Mouse (Mus musculus): ENCODE measurements at regions not wholly inside any gene's neighbourhood (a gene's known extent, or its start where the extent isn't known, plus 50 kb on each side); places are given as distances from the start of the nearest gene placed in this dataset.
A peak's percentile ranks its signal among the peaks of the same experiment; 100 is the strongest.
"Not testable (repeated sequence)": the region's sequence is repeated elsewhere in the genome, so short reads cannot be mapped to it uniquely, and the experiment has no call there.

DNA sequence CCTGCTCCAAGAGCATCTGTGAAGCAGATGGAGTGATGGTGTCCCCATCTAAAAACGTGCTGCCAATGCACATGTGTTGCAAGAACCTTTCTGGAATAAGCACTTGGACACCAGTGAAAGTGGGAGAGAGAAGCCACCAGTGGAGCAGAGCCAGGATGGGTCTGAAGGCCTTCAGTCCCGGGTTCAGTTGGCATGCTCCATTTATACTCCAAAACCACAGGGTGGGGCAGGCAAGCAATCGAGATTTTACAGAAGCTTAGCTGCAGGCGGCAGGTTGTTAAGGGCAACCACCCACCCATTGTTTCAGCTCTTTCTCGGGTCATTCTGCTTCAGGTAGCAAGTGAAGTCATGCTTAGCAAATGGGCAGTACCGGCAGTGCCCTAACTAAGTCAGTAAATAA is 51.8 kb upstream of the Sv2b start:
- peak; percentile 40 for DNase-seq

DNA sequence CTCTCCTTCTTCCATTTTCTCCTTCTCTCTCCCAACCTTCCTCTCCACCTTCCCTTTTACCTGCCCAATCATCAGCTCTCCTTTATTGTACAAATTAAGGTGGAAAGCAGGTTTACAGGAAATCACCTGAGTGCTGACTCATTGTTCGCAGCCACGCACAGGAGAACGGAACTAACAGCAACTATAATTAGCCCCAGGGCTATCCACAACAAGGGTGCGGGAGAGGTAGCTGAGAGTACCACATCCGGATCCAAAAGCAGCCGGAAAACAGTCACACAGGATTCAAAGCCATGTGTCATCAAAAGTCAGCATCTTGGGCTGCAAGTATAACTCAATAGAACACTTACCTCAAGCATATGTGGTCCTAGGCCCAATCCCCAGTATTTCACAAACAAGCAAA is 53.5 kb upstream of the Sv2b start:
- no peak for DNase-seq

- no peak for DNase-seq
These were observed 56.4 kb upstream of the Sv2b start for GRCm38 (mm10) chr7:75365480-75365879.

DNA sequence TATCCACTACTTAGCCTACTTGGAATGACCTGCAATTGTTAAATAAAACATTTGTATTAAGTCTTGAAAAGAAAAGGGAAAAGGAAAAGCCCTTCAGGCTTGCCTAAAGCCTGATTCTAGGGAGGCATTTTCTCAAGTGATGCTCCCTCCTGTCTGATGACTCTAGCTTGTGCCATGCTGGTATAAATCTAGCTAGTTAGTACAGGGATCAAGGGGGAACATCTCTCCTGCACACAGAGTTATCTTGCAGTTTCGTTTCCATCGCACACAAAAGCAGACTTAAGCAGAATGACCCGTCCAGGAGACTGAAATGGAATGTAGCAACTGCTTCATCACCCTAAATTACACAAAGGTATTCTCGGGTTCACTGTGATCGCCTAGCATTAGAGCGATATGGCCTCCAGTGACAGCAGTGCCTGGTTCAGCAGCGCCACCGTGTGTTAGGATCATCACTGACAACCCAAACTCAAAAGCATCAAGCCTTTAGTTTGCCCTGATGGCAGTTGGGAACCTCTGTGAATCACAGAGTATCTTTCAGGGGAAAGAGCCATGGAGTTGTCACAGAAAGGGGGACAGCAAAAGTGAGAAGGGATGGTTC is 57.3 kb upstream of the Sv2b start:
- DNase-seq, result peak; percentile 86

GRCm38 (mm10) chr7:75368315-75368714 is 59.3 kb upstream of the Sv2b start:
- no peak for DNase-seq

DNA sequence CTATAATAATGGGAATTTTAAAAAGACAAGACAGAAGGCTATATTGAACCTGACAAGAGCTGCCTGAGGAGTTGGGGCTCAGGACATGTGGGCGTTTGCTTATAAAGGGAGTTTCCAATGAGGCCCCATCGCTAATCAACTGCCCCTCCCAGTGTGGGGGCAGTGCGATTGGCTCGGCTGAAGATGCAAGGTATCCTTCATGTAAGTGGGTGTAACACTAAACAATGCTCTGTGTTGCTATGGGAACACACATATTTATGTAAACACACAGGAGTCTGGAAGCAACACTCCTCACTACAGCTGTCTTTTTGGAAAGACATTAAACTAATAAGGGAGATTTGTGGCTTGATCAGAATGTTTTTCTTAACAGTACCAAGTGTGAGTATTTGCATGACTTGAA is 60.3 kb upstream of the Sv2b start:
- DNase-seq, result no peak

DNA sequence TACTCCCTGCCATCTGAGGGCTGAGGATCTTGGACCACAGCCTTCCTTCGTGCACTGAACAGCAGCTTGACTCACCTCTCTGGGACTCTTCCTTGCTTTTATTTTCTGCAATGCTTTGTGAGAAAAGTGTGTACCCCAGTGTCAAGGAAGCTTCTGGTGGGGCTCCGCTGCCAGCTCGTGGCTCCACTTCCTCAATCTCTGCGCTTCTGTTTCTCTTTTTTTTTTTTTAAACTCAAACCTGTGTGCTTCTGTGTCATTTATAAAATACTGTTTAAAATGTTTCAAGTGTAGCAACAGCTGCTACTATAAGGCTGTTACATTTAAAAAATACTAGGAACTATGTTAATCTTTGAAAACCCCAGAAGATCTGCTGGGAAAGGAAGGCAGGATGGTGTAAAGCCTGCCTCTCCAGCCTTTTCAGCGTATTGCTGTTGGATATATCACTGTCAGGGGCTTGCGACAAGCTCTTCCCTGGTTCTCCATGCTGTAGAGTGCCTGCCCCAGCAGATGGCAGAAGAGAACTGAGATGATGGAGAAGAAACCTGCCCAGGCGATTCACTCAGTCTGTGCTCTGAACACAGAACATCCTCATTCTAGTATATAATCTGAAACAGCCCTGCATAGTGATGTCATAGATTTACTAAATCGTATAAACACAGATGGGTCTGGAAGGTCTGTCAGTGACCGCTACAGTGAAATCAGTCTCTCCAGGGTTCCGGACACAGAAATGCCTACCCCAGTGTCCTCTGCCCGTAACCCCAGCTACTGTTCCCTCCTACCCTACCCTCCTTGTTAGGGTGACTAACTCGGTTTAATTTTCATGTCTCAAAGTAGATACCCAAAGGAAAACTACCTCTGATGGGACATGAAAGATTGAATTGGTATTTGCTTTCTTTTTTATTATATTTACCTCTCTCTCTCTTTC is 61.8 kb upstream of the Sv2b start:
- DNase-seq, result peak; percentile 74

DNA sequence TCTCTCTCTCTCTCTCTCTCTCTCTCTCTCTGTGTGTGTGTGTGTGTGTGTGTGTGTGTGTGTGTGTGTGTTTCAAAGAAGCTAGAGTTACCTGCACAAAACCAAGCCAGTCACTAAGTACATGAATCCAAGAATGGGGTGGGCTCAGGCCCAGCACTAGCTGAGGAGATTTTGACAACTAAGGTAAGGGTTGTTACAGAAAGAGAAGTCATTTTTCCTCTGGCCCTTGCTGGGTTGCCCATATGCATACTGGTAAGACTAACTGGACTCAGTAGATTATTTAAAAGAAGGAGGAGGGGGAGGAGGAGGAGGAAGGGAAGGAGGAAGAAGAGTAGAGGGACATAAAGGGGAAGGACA is 62.4 kb upstream of the Sv2b start:
- no peak for DNase-seq

- DNase-seq, result no peak
These were observed 62.9 kb upstream of the Sv2b start for GRCm38 (mm10) chr7:75371991-75372390.

DNA sequence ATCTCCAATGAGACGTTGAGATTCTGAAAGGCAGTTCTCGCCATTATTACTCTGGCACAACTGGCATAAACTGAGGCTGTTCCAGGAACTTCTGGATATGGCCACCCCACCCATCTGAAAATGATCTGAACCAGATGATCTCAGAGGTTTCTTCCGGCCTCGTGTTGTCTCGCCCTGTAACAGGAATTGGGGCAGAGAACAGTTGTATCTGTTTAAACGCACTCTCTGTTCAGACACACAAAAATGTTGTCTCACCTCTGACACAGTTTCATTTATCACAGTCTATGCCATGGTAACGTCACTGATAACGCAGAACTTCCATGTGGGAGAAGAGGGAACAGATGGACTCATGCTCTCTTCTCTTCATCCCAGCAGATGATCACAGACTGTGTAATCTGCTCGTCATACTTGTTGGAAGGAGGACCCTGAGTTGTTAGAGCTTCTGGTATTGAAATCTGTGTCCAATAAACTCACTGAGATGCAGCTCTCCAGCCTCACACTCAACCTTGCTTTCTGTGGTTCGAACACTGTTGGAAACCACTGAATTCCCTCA is 63.9 kb upstream of the Sv2b start:
- no peak for DNase-seq

GRCm38 (mm10) chr7:75374506-75374905 is 65.4 kb upstream of the Sv2b start:
- DNase-seq, result no peak

- DNase-seq, result no peak
These were observed 70.5 kb upstream of the Sv2b start for GRCm38 (mm10) chr7:75379595-75379994.

GRCm38 (mm10) chr7:75384506-75384911 is 70.8 kb upstream of the Akap13 start:
- DNase-seq, result no peak

DNA sequence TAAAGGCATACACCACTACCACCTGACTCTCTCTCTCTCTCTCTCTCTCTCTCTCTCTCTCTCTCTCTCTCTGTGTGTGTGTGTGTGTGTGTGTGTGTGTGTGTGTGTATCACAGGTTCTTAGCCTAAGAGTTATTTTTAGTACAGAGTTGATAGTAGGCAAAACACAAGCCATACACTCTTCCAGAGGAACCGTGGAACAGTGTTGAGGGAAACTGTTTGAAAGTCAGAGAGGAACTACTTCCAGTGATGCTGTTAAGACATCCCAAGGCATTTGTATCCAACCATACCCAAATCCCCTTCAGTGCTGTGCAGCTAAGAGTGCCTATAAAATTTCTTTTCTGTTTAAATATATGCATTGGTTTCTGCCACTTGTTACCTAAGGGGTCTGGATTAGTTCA is 68.3 kb upstream of the Akap13 start:
- no peak for DNase-seq

GRCm38 (mm10) chr7:75387821-75388431 is 67.4 kb upstream of the Akap13 start:
- no peak for DNase-seq

- no peak for DNase-seq
These were observed 65.2 kb upstream of the Akap13 start for GRCm38 (mm10) chr7:75390162-75390561.

- DNase-seq, result no peak
These were observed 62.6 kb upstream of the Akap13 start for GRCm38 (mm10) chr7:75392783-75393182.

DNA sequence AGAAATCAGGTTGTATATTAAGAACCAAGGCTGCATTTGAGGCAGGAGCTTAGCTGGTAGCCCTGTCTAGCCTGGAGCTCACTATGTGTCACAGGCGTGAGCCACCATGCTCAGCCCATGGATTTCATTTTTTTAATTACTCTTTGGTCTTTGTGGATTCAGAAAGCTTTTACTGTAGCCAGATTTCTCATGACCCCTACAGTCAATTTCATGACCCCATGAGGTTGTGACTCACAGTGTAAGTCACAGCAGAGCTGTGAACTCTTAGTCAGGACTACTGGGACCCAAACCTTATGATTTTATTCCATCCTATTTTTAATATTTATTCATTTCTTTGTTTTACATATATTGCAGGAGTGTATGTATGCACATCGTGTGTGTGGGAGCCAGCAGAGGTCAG is 61.9 kb upstream of the Akap13 start:
- DNase-seq, result no peak

DNA sequence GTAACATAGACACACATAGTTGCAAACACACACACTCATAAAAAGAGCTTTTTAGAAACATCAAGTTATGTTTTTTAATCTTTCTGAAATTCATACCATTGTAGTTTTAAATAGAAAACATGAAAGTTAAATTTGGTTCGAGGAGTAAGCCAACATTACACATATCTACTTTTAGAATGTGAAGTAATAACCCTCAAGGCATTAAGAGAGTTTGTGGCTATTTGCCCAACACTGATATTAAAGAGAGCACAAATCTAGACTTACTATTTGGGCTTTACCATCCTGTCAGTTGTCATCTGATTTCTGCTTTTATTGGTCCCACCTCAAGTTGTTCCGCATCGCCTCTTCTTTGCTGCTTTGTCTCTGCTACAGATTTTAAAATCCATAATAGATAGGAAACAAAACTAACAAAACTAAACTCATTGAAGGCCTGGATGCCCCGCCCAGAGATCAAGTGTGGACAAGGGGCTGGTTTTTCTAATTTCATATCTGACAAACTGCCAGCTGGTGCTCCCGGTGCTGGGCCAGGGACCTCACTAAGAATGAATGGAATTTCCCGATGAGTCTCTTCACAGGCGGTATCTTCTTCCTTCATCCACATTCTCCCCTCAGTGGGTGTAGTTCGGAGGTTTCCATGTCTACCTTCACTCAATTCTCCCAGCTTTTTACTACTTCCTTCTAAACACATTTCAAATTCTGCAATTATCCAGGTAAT is 60.3 kb upstream of the Akap13 start:
- DNase-seq, result no peak

GRCm38 (mm10) chr7:75397559-75397958 is 57.8 kb upstream of the Akap13 start:
- no peak for DNase-seq

DNA sequence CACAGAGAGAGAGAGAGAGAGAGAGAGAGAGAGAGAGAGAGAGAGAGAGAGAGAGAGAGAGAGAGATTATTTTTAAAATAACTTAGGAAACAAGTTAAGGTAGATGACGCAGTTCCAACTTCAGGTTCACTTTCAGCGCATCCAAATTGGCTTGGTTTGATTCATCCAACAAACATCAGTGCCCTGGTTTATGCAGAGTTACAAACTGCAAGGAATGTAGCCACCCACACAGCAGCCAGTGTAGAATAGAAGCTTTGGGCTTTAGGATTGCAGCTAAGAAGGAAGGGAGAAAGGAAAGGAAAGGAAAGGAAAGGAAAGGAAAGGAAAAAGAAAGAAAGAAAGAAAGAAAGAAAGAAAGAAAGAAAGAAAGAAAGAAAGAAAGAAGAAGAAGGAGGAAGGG is 56.9 kb upstream of the Akap13 start:
- not testable (repeated sequence) for DNase-seq

DNA sequence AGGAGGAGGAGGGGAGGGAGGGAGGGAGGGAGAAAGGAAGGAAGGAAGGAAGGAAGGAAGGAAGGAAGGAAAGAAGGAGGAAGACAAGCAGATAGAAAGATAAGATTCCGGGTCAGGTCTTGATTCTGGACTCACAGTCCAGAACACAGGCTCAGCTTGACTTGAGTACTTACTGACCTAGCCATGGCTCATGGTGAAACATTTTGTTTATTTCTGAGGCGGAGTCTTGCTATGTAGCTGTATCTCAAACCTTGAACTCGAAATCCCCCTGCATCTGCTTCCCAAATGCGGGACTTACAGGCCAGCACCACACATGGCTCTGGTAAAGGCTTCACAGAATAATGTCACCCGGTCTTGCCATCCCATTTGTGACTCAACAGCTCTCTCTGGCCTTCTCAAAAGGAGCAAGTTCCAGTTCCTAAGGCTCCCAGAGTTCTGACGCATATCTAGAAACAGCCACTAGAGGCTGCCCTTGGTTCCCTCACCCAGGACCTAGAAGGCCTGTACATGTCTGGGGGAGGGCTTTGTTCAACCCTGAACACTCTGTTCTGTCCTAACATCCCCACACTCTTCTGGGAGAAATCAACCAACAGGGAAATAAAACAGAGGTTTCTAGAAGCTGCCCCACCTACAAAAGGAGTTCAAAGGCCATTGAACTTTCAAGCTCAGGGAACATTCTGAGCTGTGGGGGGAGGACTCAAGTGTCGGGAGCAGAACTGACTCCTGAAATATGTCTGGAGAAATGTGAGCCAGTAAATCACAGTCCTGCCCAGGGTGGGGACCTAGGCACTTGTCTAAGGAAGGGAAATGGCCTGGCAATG is 56.2 kb upstream of the Akap13 start:
- no peak for DNase-seq
